Mouse (Mus musculus) gastrocnemius, adult 18-20 months (tissue): ENCODE results near the gene Slc5a4a. TPM values are rescaled to one million over a fixed set of nuclear protein-coding genes. Genes with fewer than 3 reads are reported as not detected.

Source experiments
- DNase-seq: peaks from one replicate; pipeline ENCODE4 v3.0.0; 2021; ENCODE audit warnings: low spot score
- microRNA-seq: library from miRNA; unstranded; fragments of <30 nt; microRNA quantifications from one replicate; pipeline ENCODE4 v1.2.0, GENCODE M21; 2021
- total RNA-seq, 2 experiments: library from RNA; stranded (reverse); gene quantifications; 2 replicates each; pipeline ENCODE4 v1.2.3; 2021

The Slc5a4a gene
- total RNA-seq, 2 experiments from 2014 or later: not detected

DNA sequence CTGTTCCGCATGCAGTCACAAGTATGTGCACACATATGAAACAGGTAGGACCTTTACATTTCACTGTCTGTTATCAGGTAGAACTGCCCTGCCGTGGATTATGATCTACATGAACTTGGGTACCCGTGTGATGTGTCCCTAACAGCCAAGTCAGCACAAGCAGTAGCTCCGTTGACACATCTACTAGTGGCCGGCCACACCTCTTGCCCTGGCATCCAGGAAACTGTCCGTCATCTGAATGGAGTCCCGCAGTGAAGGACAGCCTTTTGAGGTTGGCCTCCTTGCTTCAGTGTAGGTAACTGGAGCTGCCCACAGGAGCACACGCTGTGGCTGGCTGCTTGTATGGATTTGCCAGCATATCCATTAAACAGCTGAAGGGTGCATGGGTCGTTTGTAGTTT, 71.0 kb downstream of the Slc5a4a start:
- DNase-seq: no peak

DNA sequence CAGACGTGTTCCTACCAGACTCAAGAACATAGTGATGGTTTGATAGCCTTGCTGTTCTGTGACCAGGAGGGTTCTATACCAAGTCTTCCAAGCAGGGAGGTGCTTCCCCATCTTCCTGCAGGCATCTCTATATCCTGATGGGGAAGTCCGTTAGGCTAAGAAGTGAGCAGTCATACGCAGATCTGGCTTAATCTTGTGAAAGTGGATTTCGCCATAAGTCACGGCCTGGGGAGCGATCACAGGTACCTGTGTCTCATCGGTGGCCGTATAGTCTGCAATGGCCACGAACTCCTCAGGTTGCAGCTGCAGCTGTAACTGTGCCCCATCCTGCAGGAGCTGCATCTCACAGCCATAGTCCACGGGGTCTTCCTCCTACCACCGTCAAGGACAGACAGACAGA, 78.7 kb downstream of the Slc5a4a start:
- no peak for DNase-seq

DNA sequence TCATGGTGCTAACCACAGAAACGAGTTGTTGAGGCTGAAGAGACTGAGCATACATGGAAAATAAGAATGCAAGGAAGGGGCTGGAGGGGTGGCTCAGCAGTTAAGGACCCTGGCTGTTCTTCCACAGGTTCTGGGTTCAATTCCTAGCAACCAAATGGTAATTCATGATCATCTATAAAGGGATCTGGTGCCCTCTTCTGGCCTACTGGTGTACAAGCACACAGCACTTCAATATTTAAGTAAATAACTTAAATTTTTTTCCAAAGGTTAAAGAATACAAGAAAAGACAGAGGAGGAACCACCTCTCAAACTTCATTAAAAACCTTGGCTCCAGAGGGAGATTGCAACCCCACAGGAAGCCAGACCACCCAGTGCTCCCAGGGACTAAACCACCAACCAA, 82.4 kb downstream of the Slc5a4a start:
- DNase-seq: no peak

DNA sequence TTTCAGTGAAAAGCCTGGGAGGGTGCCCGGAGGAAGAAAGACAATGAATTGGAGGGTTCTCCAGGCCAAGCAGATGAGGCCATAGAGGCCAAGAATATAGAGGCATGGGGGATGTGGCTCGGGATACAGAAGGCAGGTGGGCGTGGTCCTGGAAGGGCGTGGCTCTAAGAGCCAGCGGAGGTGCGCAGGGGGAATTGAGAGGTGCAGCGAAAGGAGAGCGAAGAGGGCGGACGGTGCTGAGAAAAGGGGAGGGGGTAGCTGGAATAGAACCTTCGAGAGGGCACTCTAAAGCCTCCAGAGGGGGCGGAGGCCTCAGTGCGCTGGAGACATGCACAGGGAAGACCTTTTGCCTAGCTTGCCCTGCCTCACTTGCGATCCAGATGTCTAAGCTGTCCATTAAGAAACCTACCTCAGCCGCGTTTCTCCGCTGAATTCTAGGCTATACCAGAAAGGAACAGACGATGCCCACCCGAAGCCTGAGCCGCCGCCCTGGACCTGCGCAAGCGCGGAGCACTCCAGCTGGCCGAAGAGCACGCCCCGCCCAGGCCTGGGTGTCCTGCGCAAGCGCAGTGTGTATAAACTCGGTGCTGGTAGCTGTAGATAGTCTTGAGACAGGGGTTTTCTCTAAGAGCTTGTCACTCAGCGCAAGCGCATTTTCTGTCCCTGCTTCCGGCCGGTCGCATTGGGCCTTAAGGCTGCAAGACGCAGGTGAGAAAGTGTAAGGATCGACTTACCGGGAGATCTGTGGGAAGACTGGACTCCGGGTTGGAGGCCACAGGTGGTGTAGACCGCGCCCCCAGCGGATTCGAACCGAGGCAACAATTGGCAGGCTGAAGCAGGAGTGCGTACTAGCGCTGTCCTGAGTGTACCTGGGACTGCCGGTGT, 90.3 kb downstream of the Slc5a4a start, which contains the start of gene Prmt2:
Gene Prmt2 (minus strand): TSS at position 525 of the 885 bp plus-strand sequence.
- DNase-seq: peak; percentile 89

Small RNAs within 50 kb of the gene (microRNA-seq; reads per million reads assigned to microRNA genes)
- not detected for gene Mir678

Other genes with a start within 250 kb of the Slc5a4a start
- gene Smarcb1, start 225.8 kb upstream of the Slc5a4a start, total RNA-seq: 10 to 100 TPM; 14.2 to 16.6 TPM
- 1,000 to 10,000 TPM; 1,419 to 1,763 TPM for gene Chchd10, start 214.3 kb upstream of the Slc5a4a start, total RNA-seq
- gene Mmp11, start 211.0 kb upstream of the Slc5a4a start, total RNA-seq: 1 to 10 TPM; 1.8 to 2.6 TPM
- gene Gm867, start 206.8 kb upstream of the Slc5a4a start, total RNA-seq: not detected
- gene Vpreb3, start 204.4 kb upstream of the Slc5a4a start, total RNA-seq: not detected
- gene Gm5134, start 192.9 kb upstream of the Slc5a4a start, total RNA-seq: not detected
- 1 to 10 TPM; 8.0 to 10.0 TPM for gene Zfp280b, start 114.8 kb upstream of the Slc5a4a start, total RNA-seq
- not detected for gene Slc5a4b, start 36.5 kb upstream of the Slc5a4a start, total RNA-seq
- 1 to 10 TPM; 2.7 to 4.2 TPM for gene Prmt2, start 90.4 kb downstream of the Slc5a4a start, total RNA-seq
- 1 to 10 TPM; 1.2 to 3.5 TPM for gene S100b, start 106.4 kb downstream of the Slc5a4a start, total RNA-seq
- 1 to 10 TPM; 3.2 to 3.5 TPM for gene Dip2a, start 197.8 kb downstream of the Slc5a4a start, total RNA-seq